Mouse (Mus musculus): ENCODE data around the gene 1700016K19Rik.

1700016K19Rik gene

DNA sequence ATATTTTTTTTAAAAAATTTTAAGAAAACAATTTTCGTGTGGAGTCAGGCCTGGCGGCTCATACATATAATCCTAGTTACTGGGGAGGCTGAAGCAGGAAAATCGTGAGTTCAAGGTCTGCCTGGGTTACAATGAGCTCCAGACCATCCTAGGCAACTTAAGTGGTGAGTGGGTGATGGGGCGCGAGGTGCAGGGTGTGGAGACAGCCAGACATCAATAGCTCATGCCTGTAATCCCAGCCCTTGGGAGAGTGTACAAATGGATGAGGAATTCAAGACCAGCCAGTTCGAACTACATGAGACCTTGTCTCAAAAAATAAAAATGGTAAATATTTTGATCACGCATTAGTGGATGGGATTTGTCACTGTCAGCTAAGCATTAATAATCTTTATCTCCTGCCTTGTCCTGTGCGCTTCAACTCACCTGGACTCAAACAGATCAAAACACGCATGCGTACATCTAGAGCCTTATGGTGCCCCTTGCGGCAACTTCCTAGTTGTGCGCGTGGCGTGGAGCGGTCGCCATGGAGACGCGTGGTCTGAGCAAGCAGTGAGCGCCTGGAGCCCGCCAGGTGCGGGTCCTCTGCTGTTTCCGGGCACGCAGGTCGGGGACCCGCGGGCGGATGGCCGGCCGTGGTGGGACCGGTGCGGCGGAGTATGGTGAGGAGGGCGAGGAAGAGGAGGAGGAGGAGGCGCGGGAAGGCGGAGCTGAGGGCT, at the start of gene 1700016K19Rik:
1700016K19Rik (plus strand) TSS at position 473 of the 716 bp plus-strand sequence.
- peak; percentile 87 for DNase-seq (ENCODE audit: low read depth, low spot score)

DNA sequence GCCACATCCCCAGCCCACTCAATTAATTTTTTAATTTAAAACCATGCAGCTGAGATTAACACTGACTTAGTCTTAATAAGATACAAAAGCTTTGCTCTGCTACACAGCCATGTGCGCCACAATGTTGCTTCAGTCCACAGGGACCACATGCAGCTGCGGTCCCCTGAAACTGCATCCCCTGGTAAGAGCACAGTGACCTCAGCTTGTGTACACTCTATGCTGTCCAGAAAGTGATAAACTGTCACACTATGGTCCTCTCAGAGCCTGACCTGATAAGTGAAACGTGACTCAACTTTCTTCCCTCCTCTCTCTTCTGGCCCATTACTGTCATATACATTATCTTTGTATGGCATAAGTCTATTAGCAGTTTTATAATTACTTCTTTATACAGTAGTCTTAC, 49.3 kb upstream of the 1700016K19Rik start:
- no peak for DNase-seq (ENCODE audit: low read depth, low spot score)

DNA sequence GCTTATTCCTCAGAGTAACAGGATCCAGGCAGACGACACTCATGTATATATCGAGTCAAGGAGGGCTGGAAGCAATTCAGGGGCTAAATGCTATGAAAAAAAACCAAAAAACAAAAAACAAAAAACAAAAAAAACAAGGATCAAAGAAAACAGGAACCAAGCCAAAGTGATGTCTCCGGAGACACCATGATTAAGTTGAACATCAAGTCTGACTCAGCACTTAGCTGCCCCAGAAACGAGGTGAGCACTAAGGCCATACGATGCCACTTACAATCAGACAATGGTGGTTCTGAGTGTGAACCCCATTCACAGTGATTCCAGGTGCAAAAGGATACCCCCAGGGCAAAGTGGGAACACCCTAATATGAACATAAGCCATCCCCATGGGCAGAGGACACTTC, 47.8 kb upstream of the 1700016K19Rik start:
- no peak for DNase-seq (ENCODE audit: low read depth, low spot score)

DNA sequence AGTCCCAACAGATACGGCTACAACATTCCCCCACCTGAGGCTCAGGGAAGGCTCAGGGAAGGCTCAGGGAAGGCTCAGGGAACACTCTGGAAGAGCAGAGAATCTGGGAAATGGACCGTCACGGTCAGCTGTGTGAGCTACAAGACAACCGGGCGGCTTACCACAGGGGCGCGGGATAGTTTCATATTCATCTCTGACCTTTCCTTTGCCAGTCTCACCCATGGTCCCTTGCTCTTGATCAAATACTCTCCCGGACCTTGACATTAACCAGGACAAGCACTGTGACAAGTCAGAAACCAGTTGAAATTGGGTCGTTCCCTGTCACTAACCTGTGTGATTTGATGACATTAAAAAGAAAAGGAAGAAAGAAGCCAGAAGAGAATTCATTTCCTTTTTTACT, 44.8 kb upstream of the 1700016K19Rik start:
- DNase-seq (ENCODE audit: low read depth, low spot score), result no peak

GRCm38 (mm10) chr11:75956651-75957050, 43.1 kb upstream of the 1700016K19Rik start:
- no peak for DNase-seq (ENCODE audit: low read depth, low spot score)

DNA sequence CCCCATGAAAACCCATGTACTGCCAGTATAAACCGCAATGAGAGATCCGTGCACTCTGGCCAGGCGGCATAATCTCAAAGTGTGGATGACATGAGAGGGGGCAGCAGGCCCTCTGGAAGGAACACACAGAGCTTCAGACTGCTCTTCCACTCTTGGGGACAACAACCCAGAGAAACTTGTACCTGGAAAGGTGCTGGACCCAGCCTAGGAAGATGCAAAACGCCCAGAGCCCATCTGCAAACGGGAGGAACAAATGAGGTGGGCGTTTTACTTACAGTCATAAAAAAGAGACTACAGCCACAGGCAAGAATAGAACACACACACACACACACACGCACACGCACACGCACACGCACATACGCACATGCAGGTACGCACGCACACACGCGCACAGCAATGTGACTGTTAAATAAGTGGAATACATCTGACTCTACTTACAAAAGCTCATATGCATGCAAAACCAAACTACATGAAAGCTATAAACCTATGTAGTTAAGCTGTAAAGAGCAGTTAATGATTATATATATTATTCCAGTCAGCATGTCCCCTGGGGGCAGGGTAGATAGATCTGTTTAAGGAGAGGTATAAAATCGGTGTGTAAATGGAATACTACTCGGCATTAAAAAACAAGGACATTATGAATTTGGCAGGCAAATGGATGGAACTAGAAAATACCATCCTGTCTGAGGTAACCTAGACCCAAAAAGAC, 42.4 kb upstream of the 1700016K19Rik start:
- no peak for DNase-seq (ENCODE audit: low read depth, low spot score)

DNA sequence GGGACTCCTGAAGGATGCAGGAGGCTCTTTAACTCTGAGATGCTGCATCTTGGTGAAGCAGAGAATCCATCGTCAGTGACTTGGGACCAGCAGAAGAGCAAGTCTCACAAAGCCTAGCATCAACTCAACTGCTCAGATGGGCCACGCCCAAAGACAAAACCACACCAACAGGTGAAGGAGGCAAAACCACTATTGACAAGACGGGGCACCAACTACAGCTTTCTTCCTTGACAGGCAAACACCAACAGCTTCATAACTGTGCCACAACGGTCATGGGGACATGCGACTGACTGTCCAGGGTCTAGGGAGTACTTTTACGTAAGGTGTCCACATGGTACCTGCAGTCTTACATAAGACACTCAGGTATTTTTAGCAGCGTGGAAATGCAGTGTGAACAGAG, 37.9 kb upstream of the 1700016K19Rik start:
- DNase-seq (ENCODE audit: low read depth, low spot score), result no peak

- DNase-seq (ENCODE audit: low read depth, low spot score), result no peak
These were observed 35.8 kb upstream of the 1700016K19Rik start for GRCm38 (mm10) chr11:75963730-75964475.

- no peak for DNase-seq (ENCODE audit: low read depth, low spot score)
These were observed 35.3 kb upstream of the 1700016K19Rik start for GRCm38 (mm10) chr11:75964476-75964730.

GRCm38 (mm10) chr11:75965674-75966400, 33.9 kb upstream of the 1700016K19Rik start:
- peak; percentile 12 for DNase-seq (ENCODE audit: low read depth, low spot score)

GRCm38 (mm10) chr11:75966401-75967372, 33.0 kb upstream of the 1700016K19Rik start:
- peak; percentile 92 for DNase-seq (ENCODE audit: low read depth, low spot score)

- DNase-seq (ENCODE audit: low read depth, low spot score), result no peak
These were observed 31.0 kb upstream of the 1700016K19Rik start for GRCm38 (mm10) chr11:75968761-75969160.

DNA sequence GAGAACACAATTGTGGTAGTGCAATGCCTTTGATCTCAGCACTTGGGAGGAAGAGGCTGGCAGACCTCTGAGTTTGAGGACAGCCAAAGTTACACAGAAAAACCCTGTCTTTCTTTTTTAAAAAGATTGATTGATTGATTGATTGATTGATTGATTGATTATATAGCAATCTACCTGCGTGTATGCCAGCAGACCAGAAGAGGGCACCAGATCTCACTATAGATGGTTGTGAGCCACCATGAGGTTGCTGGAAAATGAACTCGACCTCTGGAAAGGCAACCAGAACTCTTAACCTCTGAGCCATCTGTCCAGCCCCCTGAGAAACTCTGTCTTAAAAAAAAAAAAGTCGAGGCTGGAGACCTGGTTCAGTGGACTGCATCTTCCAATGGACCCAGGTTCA, 29.1 kb upstream of the 1700016K19Rik start:
- no peak for DNase-seq (ENCODE audit: low read depth, low spot score)

DNA sequence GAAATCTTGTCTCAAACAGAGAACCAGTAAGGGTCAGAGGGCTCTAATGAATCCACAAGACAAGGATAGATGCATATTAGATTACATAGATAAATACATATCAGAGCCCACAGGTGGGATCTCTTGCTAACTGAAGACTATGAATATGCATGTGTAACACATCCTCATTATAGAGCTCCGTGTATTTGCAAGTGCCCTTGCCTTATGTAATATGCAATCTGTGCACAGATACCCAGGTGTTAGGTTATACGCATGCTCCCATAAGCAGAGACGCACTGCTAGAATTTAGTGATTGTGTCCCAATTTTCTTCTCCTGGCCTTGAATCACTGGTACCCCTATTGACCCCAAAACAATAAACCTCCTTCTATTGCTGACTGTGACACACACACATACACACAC, 27.5 kb upstream of the 1700016K19Rik start:
- no peak for DNase-seq (ENCODE audit: low read depth, low spot score)

DNA sequence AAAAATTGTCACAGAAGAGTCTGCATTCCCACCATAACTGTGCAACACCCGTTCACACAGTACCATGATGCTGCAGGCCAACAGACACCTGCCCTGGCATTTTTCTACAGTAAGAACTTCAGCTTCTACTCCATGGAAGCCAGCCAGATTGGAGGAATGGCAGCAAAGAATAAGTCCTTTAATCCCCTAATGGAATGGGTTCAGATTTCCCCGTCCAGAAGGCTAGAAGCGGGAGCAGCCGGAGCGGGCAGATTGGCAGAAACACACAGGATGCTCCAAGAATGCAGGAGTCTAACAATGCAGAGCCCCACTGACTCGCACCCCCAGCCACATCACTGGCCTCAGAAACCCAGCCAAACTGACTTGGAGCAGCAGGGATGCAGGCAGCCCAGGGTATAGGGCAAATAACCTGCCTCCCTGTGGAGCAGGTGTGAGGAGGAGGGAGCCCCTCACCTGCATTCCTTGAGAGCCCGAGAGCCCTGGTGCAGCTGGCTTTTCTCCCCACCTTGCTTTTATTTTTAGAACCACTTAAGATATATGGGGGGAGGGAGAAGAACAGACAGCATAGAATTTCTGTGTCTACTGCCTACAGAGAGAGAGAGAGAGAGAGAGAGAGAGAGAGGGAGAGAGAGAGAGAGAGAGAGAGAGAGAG, 26.7 kb upstream of the 1700016K19Rik start:
- DNase-seq (ENCODE audit: low read depth, low spot score), result no peak

DNA sequence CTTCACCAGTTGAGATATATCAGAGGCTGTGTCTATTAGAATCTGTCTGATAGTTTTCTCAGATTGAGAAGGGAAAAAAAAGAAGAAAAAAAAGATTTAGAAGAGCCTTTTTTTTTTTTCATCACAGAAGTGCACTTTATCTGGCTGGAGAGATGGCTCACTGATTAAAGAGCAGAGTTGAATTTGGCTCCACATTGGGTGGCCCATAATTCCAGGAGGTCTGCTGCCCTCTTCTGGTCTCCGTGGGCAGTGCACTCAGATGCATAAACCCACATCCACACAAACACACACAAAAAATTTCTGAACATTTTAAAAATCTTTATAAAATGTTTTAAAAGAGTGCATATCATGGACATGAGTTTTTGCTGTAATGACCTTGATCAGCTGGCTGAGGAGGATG, 25.7 kb upstream of the 1700016K19Rik start:
- peak; percentile 34 for DNase-seq (ENCODE audit: low read depth, low spot score)

- DNase-seq (ENCODE audit: low read depth, low spot score), result peak; percentile 73
These were observed 23.0 kb upstream of the 1700016K19Rik start for GRCm38 (mm10) chr11:75976748-75977147.

DNA sequence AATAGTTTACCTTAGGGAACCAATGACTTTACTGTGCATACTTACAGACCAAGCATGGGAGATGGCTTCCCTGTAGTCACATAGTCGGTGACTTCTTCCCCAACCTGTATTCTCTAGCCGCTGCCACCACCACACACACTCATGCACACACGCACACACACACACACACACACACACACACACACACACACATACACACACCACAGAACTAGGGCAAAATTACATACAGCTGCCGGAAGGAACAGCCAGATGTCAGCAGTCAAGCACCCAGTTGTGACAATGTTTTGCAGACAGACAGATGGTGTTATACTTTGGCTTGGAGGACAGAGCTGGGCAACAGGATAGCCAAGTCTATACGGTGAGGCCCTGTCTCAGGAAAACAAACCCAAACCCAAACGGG, 21.7 kb upstream of the 1700016K19Rik start:
- no peak for DNase-seq (ENCODE audit: low read depth, low spot score)

DNA sequence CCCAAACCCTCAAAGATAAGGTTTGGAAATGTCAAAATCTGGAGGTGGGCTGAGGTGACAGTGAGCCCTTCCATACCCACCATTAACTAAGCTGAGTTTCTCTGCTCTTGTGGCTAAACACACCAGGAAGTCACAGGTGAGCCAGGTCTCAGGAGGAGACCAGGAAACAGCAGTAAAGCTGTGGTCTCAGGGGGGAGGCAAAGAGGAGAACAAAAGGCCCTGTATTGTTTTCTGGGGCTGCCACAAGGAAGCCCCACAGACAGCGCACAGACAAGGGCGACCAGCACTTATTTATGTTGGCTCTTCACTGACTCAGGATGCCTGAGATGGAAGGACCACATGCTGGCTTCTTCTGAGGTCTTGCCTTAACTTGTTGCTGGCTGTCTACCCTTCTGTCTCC, 19.3 kb upstream of the 1700016K19Rik start:
- DNase-seq (ENCODE audit: low read depth, low spot score), result no peak

DNA sequence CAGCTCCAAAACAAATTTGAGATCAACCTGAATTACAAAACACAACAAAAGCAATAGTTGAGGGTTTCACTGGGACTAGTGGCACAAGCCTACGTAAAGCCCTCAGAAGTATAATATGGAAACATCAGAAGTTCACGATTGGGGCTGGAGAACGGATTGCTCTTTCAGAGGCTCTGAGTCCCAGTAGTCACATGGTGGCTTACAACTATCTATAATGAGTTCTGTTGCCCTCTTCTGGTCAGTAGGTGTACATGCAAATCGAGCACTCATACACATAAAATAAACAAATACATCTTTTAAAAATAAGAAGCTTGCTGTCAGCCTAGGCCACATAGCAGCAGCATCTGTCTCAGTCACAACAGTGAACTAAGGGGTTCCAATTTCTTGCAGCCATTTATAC, 16.5 kb upstream of the 1700016K19Rik start:
- peak; percentile 52 for DNase-seq (ENCODE audit: low read depth, low spot score)
